Mouse (Mus musculus): Measurements from ENCODE around the gene Mcrip1. TPM values are rescaled to one million over a fixed set of nuclear protein-coding genes. Genes with fewer than 3 reads are reported as not detected.
"Not testable (repeated sequence)": the region's sequence is repeated elsewhere in the genome, so short reads cannot be mapped to it uniquely, and the experiment has no call there.

Gene Mcrip1
- polyA plus RNA-seq, 1 experiment from 2014 or later, result 46.9 TPM

- ATAC-seq (ENCODE audit: low read depth), result peak; percentile 93
- DNase-seq, result peak; percentile 45
- H3K27ac ChIP-seq, result peak overlapping the region; percentile 86
- peak overlapping the region; percentile 24; the same call in 1 of the 2 replicates for H3K9ac ChIP-seq
- H3K4me1 ChIP-seq (replicated peaks), result peaks cover 49% of the 10 kb centered on the region
- H3K4me3 ChIP-seq (replicated peaks), result no peak overlapping the region
- no peaks in the 10 kb centered on the region for H3K9me3 ChIP-seq (replicated peaks)
- H3K4me2 ChIP-seq, result peak overlapping the region; percentile 12; the same call in 1 of the 2 replicates
- no peaks in the 10 kb centered on the region for H3K27me3 ChIP-seq
- H3K36me3 ChIP-seq, result no peaks in the 10 kb centered on the region
- 43% methylated on average over 5 of the region's 5 CpGs for WGBS (ENCODE audit: insufficient replicate concordance)
Observed at GRCm38 (mm10) chr11:120520967-120521540, 28.5 kb downstream of the Mcrip1 start.

GRCm38 (mm10) chr11:120520498-120520897 lies 29.0 kb downstream of the Mcrip1 start:
- no peak overlapping the region for H3K4me3 ChIP-seq (replicated peaks)
- H3K27me3 ChIP-seq, result no peaks in the 10 kb centered on the region
- no peaks in the 10 kb centered on the region for H3K9me3 ChIP-seq (replicated peaks)
- no peaks in the 10 kb centered on the region for H3K36me3 ChIP-seq
- DNase-seq (no peak), ATAC-seq (ENCODE audit: low read depth) (peak; percentile 25)
- 0 out of 2 replicates have a peak overlapping the region, but pooled peaks have one; percentile 10 for H3K9ac ChIP-seq
- peak overlapping the region; percentile 86 for H3K27ac ChIP-seq
- peaks cover 53% of the 10 kb centered on the region for H3K4me1 ChIP-seq (replicated peaks)
- peak overlapping the region; percentile 3; the same call in 1 of the 2 replicates for H3K4me2 ChIP-seq
- 67% methylated on average over 9 of the region's 9 CpGs for WGBS (ENCODE audit: insufficient replicate concordance)

GRCm38 (mm10) chr11:120519738-120520137 lies 29.8 kb downstream of the Mcrip1 start:
- ATAC-seq (ENCODE audit: low read depth) (no peak), DNase-seq (no peak)
- no peak overlapping the region for H3K4me2 ChIP-seq
- H3K9me3 ChIP-seq (replicated peaks), result no peaks in the 10 kb centered on the region
- peaks cover 56% of the 10 kb centered on the region for H3K4me1 ChIP-seq (replicated peaks)
- H3K27ac ChIP-seq, result peak overlapping the region; percentile 86
- 34% methylated on average over 9 of the region's 9 CpGs for WGBS (ENCODE audit: insufficient replicate concordance)
- no peak overlapping the region for H3K9ac ChIP-seq
- no peaks in the 10 kb centered on the region for H3K36me3 ChIP-seq
- H3K27me3 ChIP-seq, result no peaks in the 10 kb centered on the region
- H3K4me3 ChIP-seq (replicated peaks), result no peak overlapping the region

GRCm38 (mm10) chr11:120518558-120518957 lies 31.0 kb downstream of the Mcrip1 start:
- Histone ChIP-seq H3K4me1 (replicated peaks) (peaks cover 56% of the 10 kb centered on the region), H3K9ac (no peak overlapping the region; the same call in 1 of the 2 replicates), H3K36me3 (no peaks in the 10 kb centered on the region), H3K9me3 (replicated peaks) (no peaks in the 10 kb centered on the region), H3K27me3 (no peaks in the 10 kb centered on the region), H3K4me2 (no peak overlapping the region), H3K27ac (0 out of 2 replicates have a peak overlapping the region, but pooled peaks have one; percentile 10), H3K4me3 (replicated peaks) (no peak overlapping the region)
- ATAC-seq (ENCODE audit: low read depth) (0 out of 2 replicates have a peak, but pooled peaks have one; percentile 10), DNase-seq (no peak)
- WGBS (ENCODE audit: insufficient replicate concordance), result 44% methylated on average over 6 of the region's 6 CpGs

- 34% methylated on average over 6 of the region's 6 CpGs for WGBS (ENCODE audit: insufficient replicate concordance)
- ATAC-seq (ENCODE audit: low read depth), result no peak
- H3K4me2 ChIP-seq, result no peak overlapping the region
Observed at GRCm38 (mm10) chr11:120518027-120518426, 31.5 kb downstream of the Mcrip1 start.

GRCm38 (mm10) chr11:120517147-120517546 lies 32.4 kb downstream of the Mcrip1 start:
- Histone ChIP-seq H3K27me3 (no peaks in the 10 kb centered on the region), H3K4me1 (replicated peaks) (peaks cover 52% of the 10 kb centered on the region), H3K36me3 (no peaks in the 10 kb centered on the region), H3K9me3 (replicated peaks) (no peaks in the 10 kb centered on the region), H3K4me2 (no peak overlapping the region), H3K4me3 (replicated peaks) (no peak overlapping the region), H3K9ac (no peak overlapping the region), H3K27ac (no peak overlapping the region)
- ATAC-seq (ENCODE audit: low read depth) (no peak), DNase-seq (no peak)
- 71% methylated on average over 4 of the region's 4 CpGs for WGBS (ENCODE audit: insufficient replicate concordance)

More at GRCm38 (mm10) chr11:120518027-120518426, 31.5 kb downstream of the Mcrip1 start:
- Histone ChIP-seq H3K27me3 (no peaks in the 10 kb centered on the region), H3K27ac (peak overlapping the region; percentile 10; the same call in 1 of the 2 replicates), H3K4me1 (replicated peaks) (peaks cover 56% of the 10 kb centered on the region), H3K36me3 (no peaks in the 10 kb centered on the region), H3K4me3 (replicated peaks) (no peak overlapping the region), H3K9ac (no peak overlapping the region), H3K9me3 (replicated peaks) (no peaks in the 10 kb centered on the region)
- no peak for DNase-seq

GRCm38 (mm10) chr11:120515611-120516010 lies 33.9 kb downstream of the Mcrip1 start:
- Histone ChIP-seq H3K4me3 (replicated peaks) (no peak overlapping the region), H3K4me2 (no peak overlapping the region), H3K27me3 (no peaks in the 10 kb centered on the region), H3K27ac (no peak overlapping the region), H3K36me3 (no peaks in the 10 kb centered on the region), H3K9me3 (replicated peaks) (no peaks in the 10 kb centered on the region), H3K9ac (no peak overlapping the region), H3K4me1 (replicated peaks) (peaks cover 51% of the 10 kb centered on the region)
- peak; percentile 75 for DNase-seq
- WGBS (ENCODE audit: insufficient replicate concordance), result 20% methylated on average over 17 of the region's 17 CpGs
- peak; percentile 48 for ATAC-seq (ENCODE audit: low read depth)

- H3K4me1 ChIP-seq (replicated peaks), result peaks cover 50% of the 10 kb centered on the region
- not testable (repeated sequence) for H3K4me3 ChIP-seq (replicated peaks); H3K27me3 ChIP-seq; H3K36me3 ChIP-seq; ATAC-seq (ENCODE audit: low read depth); H3K9ac ChIP-seq; H3K4me2 ChIP-seq; DNase-seq; H3K9me3 ChIP-seq (replicated peaks); H3K27ac ChIP-seq
- WGBS (ENCODE audit: insufficient replicate concordance), result 79% methylated on average over 2 of the region's 2 CpGs
Observed at GRCm38 (mm10) chr11:120514262-120514661, 35.3 kb downstream of the Mcrip1 start.

GRCm38 (mm10) chr11:120512790-120513453 lies 36.6 kb downstream of the Mcrip1 start:
- no peak for DNase-seq
- Histone ChIP-seq H3K27me3 (no peaks in the 10 kb centered on the region), H3K4me2 (no peak overlapping the region), H3K9ac (no peak overlapping the region), H3K4me3 (replicated peaks) (no peak overlapping the region), H3K9me3 (replicated peaks) (no peaks in the 10 kb centered on the region), H3K27ac (no peak overlapping the region), H3K36me3 (no peaks in the 10 kb centered on the region), H3K4me1 (replicated peaks) (peaks cover 45% of the 10 kb centered on the region)
- ATAC-seq (ENCODE audit: low read depth), result no peak
- 63% methylated on average over 6 of the region's 6 CpGs for WGBS (ENCODE audit: insufficient replicate concordance)

- 2% methylated on average over 16 of the region's 16 CpGs for WGBS (ENCODE audit: insufficient replicate concordance)
- H3K36me3 ChIP-seq, result no peaks in the 10 kb centered on the region
- peak overlapping the region; percentile 71 for H3K9ac ChIP-seq
- peak; percentile 86 for ATAC-seq (ENCODE audit: low read depth)
- H3K4me2 ChIP-seq, result peak overlapping the region; percentile 69
- no peaks in the 10 kb centered on the region for H3K9me3 ChIP-seq (replicated peaks)
- peak overlapping the region; percentile 85 for H3K27ac ChIP-seq
- H3K4me3 ChIP-seq (replicated peaks), result peak overlapping the region; percentile 50
- no peak for DNase-seq
- peaks cover 51% of the 10 kb centered on the region for H3K4me1 ChIP-seq (replicated peaks)
- H3K27me3 ChIP-seq, result no peaks in the 10 kb centered on the region
Observed at GRCm38 (mm10) chr11:120510375-120511030, 39.0 kb downstream of the Mcrip1 start.

- 14% methylated on average over 4 of the region's 4 CpGs for WGBS (ENCODE audit: insufficient replicate concordance)
- H3K4me3 ChIP-seq (replicated peaks), result peak overlapping the region; percentile 50
Observed at GRCm38 (mm10) chr11:120509940-120510339, 39.6 kb downstream of the Mcrip1 start.

More at GRCm38 (mm10) chr11:120509940-120510339, 39.6 kb downstream of the Mcrip1 start:
- ATAC-seq (ENCODE audit: low read depth) (no peak), DNase-seq (peak; percentile 32)
- peaks cover 48% of the 10 kb centered on the region for H3K4me1 ChIP-seq (replicated peaks)
- peak overlapping the region; percentile 85 for H3K27ac ChIP-seq
- H3K27me3 ChIP-seq, result no peaks in the 10 kb centered on the region
- H3K9me3 ChIP-seq (replicated peaks), result no peaks in the 10 kb centered on the region
- no peaks in the 10 kb centered on the region for H3K36me3 ChIP-seq
- peak overlapping the region; percentile 71 for H3K9ac ChIP-seq
- peak overlapping the region; percentile 69 for H3K4me2 ChIP-seq

All from liver, embryonic 13.5 days (tissue).